Mouse (Mus musculus) heart, postnatal 10 days (tissue): ENCODE results near the gene Dnah11. TPM values are rescaled to one million over a fixed set of nuclear protein-coding genes. Genes with fewer than 3 reads are reported as not detected.

Experiments used
- DNase-seq, 2 experiments: peaks; one replicate each; pipeline ENCODE4 v3.0.0; 2021
- intact Hi-C: fragments of 180-260 bp; cut with DNase I; formaldehyde crosslinking; loops from one replicate; pipeline ENCODE4 v1.15.1; 2025
- total RNA-seq, 2 experiments: library from RNA; stranded (reverse); gene quantifications; 2 replicates each; pipeline ENCODE4 v1.2.3; 2021

Dnah11 gene
- total RNA-seq, 2 experiments from 2014 or later: not detected

- intact Hi-C loops: no loop called here
- DNase-seq: no peak
Observed at GRCm38 (mm10) chr12:117828350-117828749, 370.5 kb downstream of the Dnah11 start.

Other genes with a start within 250 kb of the Dnah11 start
- gene Sp4, start 102.4 kb upstream of the Dnah11 start, total RNA-seq: 10 to 100 TPM in 1 of 2 experiments, 1 to 10 TPM in 1; 7.8 to 10.3 TPM